Mouse (Mus musculus) bone marrow, adult 2 months (tissue): ENCODE results near the gene Gvin1.
"Not testable (repeated sequence)": the region's sequence is repeated elsewhere in the genome, so short reads cannot be mapped to it uniquely, and the experiment has no call there.

Experiments used
- CTCF ChIP-seq: fragments of 200-500 bp; IDR thresholded peaks from 2 replicates; pipeline ENCODE4 v1.5.1; 2011; ENCODE audit warnings: low read length, control low read depth; ENCODE audit not compliant: control insufficient read depth, insufficient read depth
- POLR2A ChIP-seq: fragments of 200-500 bp; IDR thresholded peaks from 2 replicates; pipeline ENCODE4 v1.6.1; 2011; ENCODE audit warnings: low read depth, mild to moderate bottlenecking, control low read depth, low read length, borderline replicate concordance; ENCODE audit not compliant: control insufficient read depth

- not testable (repeated sequence) for TF ChIP-seq POLR2A, CTCF
Observed at GRCm38 (mm10) chr7:106145013-106145754, 69.9 kb downstream of the Gvin1 start.
